Mouse (Mus musculus): ENCODE data around the gene Degs2.

Degs2 gene

GRCm38 (mm10) chr12:108653358-108654335, 48.5 kb downstream of the Degs2 start:
- no peak for DNase-seq (ENCODE audit: extremely low spot score, low read depth, low spot score)

GRCm38 (mm10) chr12:108651053-108651660, 51.0 kb downstream of the Degs2 start:
- no peak for DNase-seq (ENCODE audit: extremely low spot score, low read depth, low spot score)

GRCm38 (mm10) chr12:108647784-108648183, 54.3 kb downstream of the Degs2 start:
- no peak for DNase-seq (ENCODE audit: extremely low spot score, low read depth, low spot score)

GRCm38 (mm10) chr12:108646234-108646633, 55.9 kb downstream of the Degs2 start:
- no peak for DNase-seq (ENCODE audit: extremely low spot score, low read depth, low spot score)

- DNase-seq (ENCODE audit: extremely low spot score, low read depth, low spot score), result no peak
Measured at GRCm38 (mm10) chr12:108642019-108642418, 60.1 kb downstream of the Degs2 start.

GRCm38 (mm10) chr12:108639126-108639525, 63.0 kb downstream of the Degs2 start:
- no peak for DNase-seq (ENCODE audit: extremely low spot score, low read depth, low spot score)

GRCm38 (mm10) chr12:108637440-108637839, 64.7 kb downstream of the Degs2 start:
- DNase-seq (ENCODE audit: extremely low spot score, low read depth, low spot score), result no peak

GRCm38 (mm10) chr12:108635501-108635900, 66.6 kb downstream of the Degs2 start:
- DNase-seq (ENCODE audit: extremely low spot score, low read depth, low spot score), result no peak

GRCm38 (mm10) chr12:108634031-108634430, 68.1 kb downstream of the Degs2 start:
- DNase-seq (ENCODE audit: extremely low spot score, low read depth, low spot score), result no peak

GRCm38 (mm10) chr12:108632501-108632900, 69.6 kb downstream of the Degs2 start:
- no peak for DNase-seq (ENCODE audit: extremely low spot score, low read depth, low spot score)

- no peak for DNase-seq (ENCODE audit: extremely low spot score, low read depth, low spot score)
Measured at GRCm38 (mm10) chr12:108630741-108631688, 71.1 kb downstream of the Degs2 start.

GRCm38 (mm10) chr12:108629556-108629955, 72.6 kb downstream of the Degs2 start:
- no peak for DNase-seq (ENCODE audit: extremely low spot score, low read depth, low spot score)

Data from hindlimb bud, embryonic 11.5 days (tissue).